Mouse (Mus musculus) lung, postnatal 0 days (tissue): ENCODE results near the gene Omt2a.
"Not testable (repeated sequence)": the region's sequence is repeated elsewhere in the genome, so short reads cannot be mapped to it uniquely, and the experiment has no call there.

Experiments
- CTCF ChIP-seq: IDR thresholded peaks from 2 replicates; pipeline ENCODE4 v1.5.1; 2016; ENCODE audit warnings: antibody characterized with exemption, mild to moderate bottlenecking
- EP300 ChIP-seq: IDR thresholded peaks from 2 replicates; pipeline ENCODE4 v1.6.1; 2016; ENCODE audit warnings: antibody characterized with exemption, mild to moderate bottlenecking, control low read depth

DNA sequence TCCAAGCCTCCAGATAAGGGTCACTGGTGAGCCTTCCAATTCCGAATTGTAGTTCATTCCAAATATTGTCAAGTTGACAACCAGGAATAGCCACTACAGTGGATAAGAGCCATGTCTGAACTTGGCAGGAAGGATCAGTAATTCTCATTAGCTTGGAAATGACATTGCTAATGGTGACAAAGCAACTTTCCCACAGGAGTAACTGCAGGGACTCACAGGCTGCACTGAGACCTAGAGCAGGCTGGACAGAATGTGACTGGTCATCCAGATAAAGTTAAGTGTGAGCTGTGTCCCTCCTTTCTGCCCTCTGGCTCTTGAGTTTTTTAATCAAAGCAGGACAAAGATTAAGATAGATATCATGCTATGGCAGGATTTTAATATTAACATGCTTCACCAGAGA, 25.5 kb downstream of the Omt2a start:
- not testable (repeated sequence) for TF ChIP-seq EP300, CTCF
